In genomic region chr5:74078861-74079615, GRCm38 (mm10) we compare ENCODE assay signal across 18 mouse cellular contexts. TPM values are rescaled to one million over a fixed set of nuclear protein-coding genes. Genes with fewer than 3 reads are reported as not detected.
A peak's percentile ranks its signal among the peaks of the same experiment; 100 is the strongest.
DNase-seq lines count a peak whose midpoint lies in the region; ATAC-seq lines count a peak whose summit lies in the region.
"Had no signal": no experiment of that assay in that cellular context is flagged by ENCODE, and none has a peak within 500 bp of the region (broad histone marks: within the 10 kb centered on the region; RNA-seq: fewer than 3 reads in every experiment).

No protein-coding gene starts in this region.

- H3K9ac ChIP-seq in liver, embryonic 15.5 days, result no peak overlapping the region
- H3K9ac ChIP-seq: embryonic facial prominence, embryonic 13.5 days; hindbrain, embryonic 14.5 days; limb, embryonic 15.5 days; neural tube, embryonic 15.5 days had no signal

- H3K27ac ChIP-seq in heart, embryonic 10.5 days, result 0 out of 2 replicates have a peak overlapping the region, but pooled peaks have one; percentile 3
- H3K27ac ChIP-seq in liver, embryonic 15.5 days (replicated peaks), result no peak overlapping the region
- H3K27ac ChIP-seq: embryonic facial prominence, embryonic 13.5 days; hindbrain, embryonic 14.5 days; layer of hippocampus, adult 2 months; left cerebral cortex, adult 2 months; limb, embryonic 15.5 days; midbrain, embryonic 10.5 days; neural tube, embryonic 15.5 days had no signal

- no peaks in the 10 kb centered on the region for H3K27me3 ChIP-seq in heart, embryonic 10.5 days (ENCODE audit: insufficient read depth, poor library complexity, severe bottlenecking)
- peaks cover 27% of the 10 kb centered on the region for H3K27me3 ChIP-seq in liver, embryonic 15.5 days
- H3K27me3 ChIP-seq: limb, embryonic 15.5 days had no signal

- WGBS in heart, embryonic 10.5 days, result 58% methylated on average over 11 of the region's 11 CpGs
- WGBS in liver, embryonic 15.5 days (ENCODE audit: insufficient replicate concordance), result 48% methylated on average over 11 of the region's 11 CpGs

- DNase-seq in heart, embryonic 10.5 days (ENCODE audit: low spot score), result no peak
- no peak for DNase-seq in heart, postnatal 4 days
- DNase-seq in kidney, adult 8-10 months, result peak; percentile 62 to 72
- no peak for DNase-seq in kidney, postnatal 4 days
- no peak for DNase-seq in urinary bladder, postnatal 25 days (ENCODE audit: low spot score)
- DNase-seq in urinary bladder, postnatal 14 days (ENCODE audit: low spot score), result no peak
- DNase-seq: cerebellum, adult 11 months; gastrocnemius, postnatal 25 days; lung, postnatal 14 days had no signal

- H3K4me1 ChIP-seq in heart, embryonic 10.5 days, result peaks cover 28% of the 10 kb centered on the region
- H3K4me1 ChIP-seq in liver, embryonic 15.5 days (replicated peaks), result no peaks in the 10 kb centered on the region; the same call in 1 of the 2 replicates
- H3K4me1 ChIP-seq: neural tube, embryonic 15.5 days had no signal

- H3K4me2 ChIP-seq in liver, embryonic 15.5 days, result no peak overlapping the region
- H3K4me2 ChIP-seq: embryonic facial prominence, embryonic 13.5 days; hindbrain, embryonic 14.5 days; limb, embryonic 15.5 days; neural tube, embryonic 15.5 days had no signal

- H3K9me3 ChIP-seq in heart, embryonic 10.5 days, result no peaks in the 10 kb centered on the region
- no peaks in the 10 kb centered on the region for H3K9me3 ChIP-seq in liver, embryonic 15.5 days (replicated peaks)
- H3K9me3 ChIP-seq: embryonic facial prominence, embryonic 13.5 days; limb, embryonic 15.5 days; midbrain, embryonic 10.5 days; neural tube, embryonic 15.5 days had no signal

- ATAC-seq in activated CD4-positive, CD25-positive, alpha-beta regulatory T cell, adult 4 months, result peak; percentile 40
- 0 out of 2 replicates have a peak, but pooled peaks have one; percentile 31 for ATAC-seq in liver, embryonic 15.5 days (ENCODE audit: insufficient read depth)

- H3K4me3 ChIP-seq in heart, embryonic 10.5 days, result no peak overlapping the region
- no peak overlapping the region for H3K4me3 ChIP-seq in liver, embryonic 15.5 days (replicated peaks)
- H3K4me3 ChIP-seq: embryonic facial prominence, embryonic 13.5 days; layer of hippocampus, adult 2 months; left cerebral cortex, adult 2 months; limb, embryonic 15.5 days; midbrain, embryonic 10.5 days; neural tube, embryonic 15.5 days had no signal

- H3K36me3 ChIP-seq in heart, embryonic 10.5 days, result no peaks in the 10 kb centered on the region
- no peaks in the 10 kb centered on the region for H3K36me3 ChIP-seq in liver, embryonic 15.5 days (replicated peaks)
- H3K36me3 ChIP-seq: embryonic facial prominence, embryonic 13.5 days; limb, embryonic 15.5 days; midbrain, embryonic 10.5 days; neural tube, embryonic 15.5 days had no signal

RNA-seq across cellular contexts. Expression of gene Usp46, which starts 10.8 kb away (rescaled TPM):
- 31.0 and 34.7 TPM in 2 replicates for polyA plus RNA-seq in heart, embryonic 10.5 days (2016; fragmentation: Nextera tagmentation; extraction: Ambion mirVana)
- 10 to 100 TPM; 60.5 to 66.8 TPM for total RNA-seq in heart, postnatal 4 days (2021)
- polyA plus RNA-seq in activated CD4-positive, CD25-positive, alpha-beta regulatory T cell, adult 4 months (2017; shearing (Covaris generic)), result 10 to 100 TPM in 1 of 2 experiments, 1 to 10 TPM in 1; 8.4 to 10.6 TPM
- 19.6 and 20.9 TPM in 2 replicates for polyA plus RNA-seq in liver, embryonic 15.5 days (2015; fragmentation: Nextera tagmentation; extraction: Ambion mirVana)

Comparison
In these comparisons a context has a peak if more than half of its experiments do, and no peak if none do; other contexts are left out.
1. DNase-seq: peak in kidney, adult 8-10 months (2 of 2); none in heart, embryonic 10.5 days (single experiment), heart, postnatal 4 days (single experiment), kidney, postnatal 4 days (0 of 2), urinary bladder, postnatal 25 days (single experiment) and urinary bladder, postnatal 14 days (single experiment).